Mouse (Mus musculus) kidney, postnatal 14 days (tissue): ENCODE measurements around the gene Nceh1.
A peak's percentile ranks its signal among the peaks of the same experiment; 100 is the strongest.

Experiments used
- DNase-seq: peaks from one replicate; pipeline ENCODE4 v3.0.0; 2022; ENCODE audit warnings: mixed read lengths

Gene Nceh1

DNA sequence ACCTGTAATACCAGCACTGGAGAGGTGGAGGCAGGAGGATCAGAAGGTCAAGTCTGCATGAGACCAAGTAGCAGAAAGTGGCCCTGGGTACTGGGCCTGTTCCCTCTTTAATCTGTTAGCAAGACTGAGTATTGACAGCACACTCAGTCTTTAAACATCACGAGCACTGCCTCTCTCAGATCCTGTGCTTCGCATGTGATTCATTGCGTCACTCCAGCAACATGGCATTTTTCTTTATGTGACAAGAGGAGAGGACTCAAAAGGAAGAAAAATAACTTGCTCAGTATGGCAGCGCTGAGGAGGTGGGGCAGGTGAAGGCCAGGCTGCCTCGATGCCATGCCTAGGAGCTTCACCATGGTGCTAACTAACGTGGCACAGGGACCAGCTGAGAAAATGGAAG lies 9.1 kb downstream of the Nceh1 start:
- no peak for DNase-seq

DNA sequence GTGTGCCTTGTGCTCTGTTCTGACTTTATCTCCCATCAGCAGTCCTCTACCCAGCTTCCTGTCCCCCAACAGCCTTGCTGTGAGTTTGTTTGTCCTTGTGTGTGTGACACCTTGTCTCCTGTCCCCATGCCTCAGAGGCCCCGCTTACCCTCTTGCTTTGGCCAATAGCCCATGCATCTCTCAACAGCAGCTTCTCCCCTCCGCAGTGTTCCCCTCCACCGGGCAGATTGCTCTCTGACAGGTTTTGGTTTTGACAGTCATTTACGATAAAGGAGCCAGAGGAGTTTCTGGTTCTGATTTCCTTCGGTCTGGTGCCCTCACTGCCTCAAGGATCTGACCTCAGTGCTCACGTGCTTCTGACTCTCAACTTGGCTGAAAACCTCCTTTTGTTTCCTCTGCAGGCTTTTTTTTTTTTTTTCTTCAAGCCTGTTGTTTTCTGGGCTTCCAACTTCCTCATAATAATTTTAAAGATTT lies 11.1 kb downstream of the Nceh1 start:
- peak; percentile 61 for DNase-seq

DNA sequence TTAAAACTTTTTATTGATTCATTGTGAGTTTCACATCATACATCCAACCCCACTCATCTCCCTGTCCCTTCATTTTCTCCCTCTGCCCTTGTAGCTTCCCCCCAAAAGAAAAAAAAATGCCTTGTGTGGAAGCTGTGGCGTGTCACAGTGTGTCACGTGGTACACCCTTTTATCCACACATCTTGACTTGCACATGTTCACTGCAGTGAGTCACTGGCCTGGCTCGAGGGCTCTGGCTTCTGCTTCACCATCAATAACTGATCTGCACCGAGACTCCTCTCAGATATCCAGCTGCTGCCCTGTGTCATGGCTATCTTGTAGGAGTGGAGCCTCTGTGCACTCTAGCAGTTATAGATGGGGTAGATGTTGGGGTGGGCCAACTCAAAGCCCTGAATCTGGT lies 12.4 kb downstream of the Nceh1 start:
- no peak for DNase-seq

DNA sequence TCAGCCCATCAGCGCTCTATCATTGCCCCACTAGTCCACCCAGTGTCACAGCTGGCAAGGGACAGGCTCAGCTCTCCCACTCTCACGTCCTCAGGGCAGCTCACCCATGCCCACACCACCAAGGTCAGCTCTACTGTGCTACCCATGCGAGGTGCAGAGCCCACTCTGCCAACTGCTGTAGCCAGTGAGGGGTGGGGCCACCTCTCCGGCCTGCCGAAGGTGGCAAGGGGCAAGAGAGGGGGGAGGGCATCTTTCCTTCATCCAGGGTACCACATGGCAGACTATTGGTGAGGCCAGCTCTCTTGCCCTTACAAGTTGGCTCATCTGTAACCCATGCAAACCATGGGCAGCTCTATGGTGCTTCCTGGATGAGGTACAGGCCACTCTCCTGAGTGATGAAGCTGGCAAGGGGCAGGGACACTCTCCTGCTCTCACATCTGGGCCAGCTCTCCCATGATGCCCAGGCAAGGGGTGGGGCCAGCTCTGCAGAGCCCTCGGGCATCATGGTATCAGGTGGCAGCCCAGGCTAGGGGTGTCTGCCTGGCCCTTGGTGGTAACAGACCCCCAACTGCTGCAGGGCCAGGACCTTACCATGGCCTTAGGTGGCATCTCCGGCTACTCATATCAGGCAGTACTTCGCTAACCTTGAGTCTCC lies 12.9 kb downstream of the Nceh1 start:
- DNase-seq, result no peak

DNA sequence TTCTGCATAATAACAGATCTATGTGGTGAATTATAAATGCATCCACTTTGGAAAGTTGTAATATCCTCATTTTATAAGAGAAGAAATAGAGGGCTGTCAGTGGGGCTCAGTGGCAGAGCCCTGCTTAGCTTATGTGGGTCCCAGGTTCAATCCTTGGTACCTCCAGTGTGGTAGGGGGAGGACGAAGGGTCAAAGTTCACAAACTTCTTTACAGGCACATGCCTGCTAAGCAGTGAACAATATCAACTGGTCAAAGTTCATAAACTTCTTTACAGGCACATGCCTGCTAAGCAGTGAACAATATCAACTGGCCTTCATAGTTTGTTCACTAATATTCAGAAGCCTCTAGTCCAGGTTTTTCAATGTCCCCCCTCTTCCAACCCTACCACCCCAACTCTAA lies 13.8 kb downstream of the Nceh1 start:
- peak; percentile 69 for DNase-seq

DNA sequence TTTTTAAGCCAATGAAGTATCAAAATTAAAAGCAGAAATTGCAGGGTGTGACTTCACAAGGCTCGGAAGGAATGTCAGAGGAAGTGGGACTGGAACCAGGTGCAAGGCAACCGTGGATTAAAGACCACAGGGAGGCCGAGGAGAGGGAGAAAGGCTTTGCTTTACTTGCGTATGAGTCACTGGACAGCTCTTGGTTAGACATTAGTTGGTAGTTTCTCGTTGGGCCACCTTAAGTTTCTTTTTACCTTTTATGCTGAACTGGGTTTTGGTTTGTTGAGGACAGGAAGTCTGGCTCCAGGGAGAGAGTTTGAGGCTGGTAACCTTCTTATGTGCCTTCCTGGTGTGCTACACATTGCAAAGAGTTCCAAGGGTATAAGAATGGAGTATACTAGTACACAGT lies 15.1 kb downstream of the Nceh1 start:
- no peak for DNase-seq

DNA sequence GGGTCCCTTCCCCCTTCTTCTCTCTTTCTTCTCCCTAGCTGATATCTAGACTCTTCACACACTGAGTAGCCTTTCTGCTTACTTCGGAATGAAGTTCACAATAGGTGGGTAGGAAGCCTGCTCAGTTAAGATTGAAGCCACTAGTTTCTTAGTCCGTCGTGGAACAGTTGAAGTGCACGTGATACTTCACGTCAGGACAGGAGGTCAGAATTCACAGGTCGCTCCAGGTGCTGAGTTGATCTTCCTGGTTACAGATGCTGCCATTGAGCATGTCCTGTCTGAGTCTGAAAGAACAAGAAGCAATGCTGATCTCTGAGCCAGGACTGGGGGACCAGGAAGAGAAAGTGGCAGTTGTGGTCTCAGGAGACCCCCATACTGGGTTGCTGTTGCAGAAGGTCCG lies 16.4 kb downstream of the Nceh1 start:
- peak; percentile 33 for DNase-seq

DNA sequence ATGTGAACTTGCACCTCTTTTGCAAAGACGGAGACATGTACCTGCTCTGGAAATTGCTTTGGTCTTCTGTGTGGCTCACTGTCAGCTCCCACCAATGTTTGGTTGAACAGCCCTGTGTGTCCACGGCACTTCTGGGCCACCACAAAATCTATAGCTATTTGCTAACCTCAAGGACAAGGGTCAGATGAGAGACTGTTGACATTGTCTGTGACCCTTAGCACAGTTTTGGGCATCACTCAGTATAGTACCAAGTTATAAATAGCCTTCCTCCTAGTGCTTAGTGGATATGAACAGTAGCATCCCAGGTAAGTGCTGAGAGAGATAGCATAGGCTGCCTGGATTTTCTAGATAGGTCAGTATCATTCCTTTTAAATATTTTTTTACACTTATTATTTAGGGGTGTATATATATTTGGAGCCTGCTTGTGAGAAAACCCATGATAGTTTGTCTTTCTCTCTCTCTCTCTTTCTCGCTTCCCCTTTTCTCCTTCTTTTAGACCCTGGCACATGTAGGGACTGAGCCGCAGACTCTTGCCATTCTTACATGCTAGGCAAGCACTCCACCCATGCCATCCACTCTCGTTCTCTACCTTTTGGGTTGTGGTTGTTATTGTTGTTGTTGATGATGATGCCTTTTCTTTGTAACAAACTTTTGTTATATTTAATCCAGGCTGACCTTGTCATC lies 19.1 kb downstream of the Nceh1 start:
- DNase-seq, result no peak

DNA sequence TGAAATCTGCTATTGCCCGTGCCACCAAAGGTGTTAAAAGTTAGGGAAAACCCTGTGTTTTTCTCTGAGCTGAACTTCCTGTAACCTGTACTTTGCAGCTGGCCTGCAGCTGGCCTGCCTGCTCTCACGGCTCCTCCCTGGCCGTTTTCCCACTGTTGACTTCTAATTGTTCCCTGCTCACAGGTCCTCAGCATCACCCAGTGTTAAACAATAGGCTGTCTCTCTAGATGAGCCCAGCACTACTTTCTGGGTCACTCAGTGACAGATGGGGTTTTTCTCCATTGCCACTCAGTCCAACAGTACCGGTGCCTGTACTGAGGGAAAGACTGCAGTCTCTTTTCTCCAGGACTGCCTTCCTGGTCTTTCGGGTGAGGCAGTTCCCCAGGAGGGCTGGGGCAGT lies 22.3 kb downstream of the Nceh1 start:
- peak; percentile 51 for DNase-seq

DNA sequence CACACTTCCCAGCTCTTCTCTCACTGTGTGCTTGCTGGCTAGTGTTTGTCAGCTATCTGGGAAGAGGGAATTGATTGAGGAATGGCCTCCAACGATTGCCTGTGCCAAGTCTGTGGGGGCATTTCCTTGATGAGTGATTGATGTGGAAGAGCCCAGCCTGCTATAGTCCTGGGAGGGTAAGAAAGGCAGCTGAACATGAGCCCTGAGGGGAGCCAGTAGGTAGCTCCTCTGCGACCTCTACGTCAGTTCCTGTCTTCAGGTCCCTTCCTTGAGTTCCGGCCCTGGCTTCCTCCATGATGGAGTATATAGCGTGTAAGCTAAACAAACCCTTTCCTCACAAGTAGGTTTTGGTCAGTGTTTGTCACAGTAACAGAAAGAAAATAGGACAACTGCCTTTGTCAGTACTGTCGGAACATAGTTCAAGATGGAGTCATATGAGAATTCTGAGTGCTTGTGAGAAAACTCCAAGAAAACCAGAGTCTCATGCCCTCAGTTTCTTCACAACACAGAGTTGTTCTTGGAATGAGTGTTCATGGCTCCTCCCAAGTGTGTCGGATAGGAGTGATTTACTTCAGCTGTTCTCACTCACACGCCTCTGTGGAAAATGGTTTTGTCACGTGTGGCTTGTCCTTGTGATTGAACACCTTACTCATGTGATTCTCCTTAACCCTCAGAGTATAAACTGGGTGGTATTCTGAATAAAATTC lies 22.9 kb downstream of the Nceh1 start:
- DNase-seq, result no peak

DNA sequence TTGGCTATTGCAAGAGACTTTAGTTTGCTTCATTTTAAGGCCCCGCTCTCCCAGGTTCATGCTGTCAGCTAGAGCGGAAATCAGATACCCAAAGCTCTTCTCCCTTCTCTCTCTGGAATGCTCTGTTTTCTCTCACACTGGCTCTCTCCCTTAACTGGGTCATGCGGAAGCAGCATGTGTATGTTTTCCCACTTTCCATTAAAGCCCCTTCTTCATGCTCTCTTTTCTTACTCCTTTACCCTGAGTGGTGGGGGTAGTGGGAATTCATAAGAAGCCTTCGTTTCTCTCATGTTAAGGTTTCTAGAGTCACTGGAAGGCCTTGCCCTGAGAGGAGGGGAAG lies 23.4 kb downstream of the Nceh1 start:
- DNase-seq, result no peak

DNA sequence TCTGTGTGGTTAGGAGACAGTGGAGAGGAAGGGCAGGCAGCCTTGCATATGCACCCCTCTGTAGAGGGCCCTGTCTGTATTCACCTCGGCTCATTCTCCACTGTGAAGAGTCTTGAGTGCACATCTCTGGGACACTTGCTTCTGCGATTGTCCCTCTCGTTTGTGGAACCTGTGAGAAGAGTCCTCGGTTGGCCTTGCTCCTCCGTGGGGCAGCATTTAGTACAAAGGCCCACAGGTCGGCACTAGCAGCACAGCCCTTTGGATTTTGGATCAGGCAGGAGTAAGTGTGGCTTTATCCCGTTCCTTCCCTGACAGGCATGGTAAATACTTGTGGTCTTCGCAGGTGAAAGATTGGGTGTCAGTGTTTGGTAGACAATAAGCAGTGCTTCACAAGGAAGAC lies 23.8 kb downstream of the Nceh1 start:
- no peak for DNase-seq

DNA sequence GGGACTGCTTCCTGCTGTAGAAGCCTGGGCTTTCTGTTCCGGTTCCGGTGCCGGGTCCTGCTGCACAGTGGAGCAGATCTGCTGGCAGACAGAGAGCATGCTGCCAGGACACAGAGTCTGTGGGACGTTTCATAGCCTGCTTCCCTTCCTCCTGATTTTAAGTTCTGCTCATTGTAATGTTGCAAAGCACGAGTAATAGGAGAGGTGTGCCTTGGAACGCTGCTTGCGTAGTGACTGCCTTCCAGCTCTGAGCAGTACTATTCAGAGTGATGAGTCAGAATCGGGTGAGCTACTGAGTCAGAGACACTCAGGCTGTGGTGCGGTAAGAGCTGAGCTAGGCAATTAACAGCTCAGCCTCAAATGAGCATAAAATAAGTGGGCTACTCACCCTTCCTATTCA lies 26.9 kb downstream of the Nceh1 start:
- DNase-seq, result no peak

DNA sequence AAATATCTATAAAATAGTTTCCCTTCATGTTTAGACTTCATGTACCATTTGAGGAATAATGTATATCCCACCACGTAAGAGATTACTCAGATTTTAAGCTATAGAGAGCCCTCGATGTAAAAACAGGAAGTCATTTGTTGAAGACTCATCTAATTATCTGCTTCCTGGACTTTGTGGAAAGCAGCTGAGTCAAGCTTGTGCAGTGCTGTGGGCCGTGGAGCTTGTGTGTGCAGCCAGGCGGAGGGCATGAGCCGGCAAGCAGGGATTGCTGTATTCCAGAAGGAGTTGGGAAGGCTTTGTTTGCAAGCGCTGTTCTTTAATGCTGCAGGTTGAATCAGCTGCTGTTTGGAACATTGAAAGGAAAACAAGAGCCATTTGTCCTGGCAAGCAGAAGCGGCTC lies 27.5 kb downstream of the Nceh1 start:
- no peak for DNase-seq

DNA sequence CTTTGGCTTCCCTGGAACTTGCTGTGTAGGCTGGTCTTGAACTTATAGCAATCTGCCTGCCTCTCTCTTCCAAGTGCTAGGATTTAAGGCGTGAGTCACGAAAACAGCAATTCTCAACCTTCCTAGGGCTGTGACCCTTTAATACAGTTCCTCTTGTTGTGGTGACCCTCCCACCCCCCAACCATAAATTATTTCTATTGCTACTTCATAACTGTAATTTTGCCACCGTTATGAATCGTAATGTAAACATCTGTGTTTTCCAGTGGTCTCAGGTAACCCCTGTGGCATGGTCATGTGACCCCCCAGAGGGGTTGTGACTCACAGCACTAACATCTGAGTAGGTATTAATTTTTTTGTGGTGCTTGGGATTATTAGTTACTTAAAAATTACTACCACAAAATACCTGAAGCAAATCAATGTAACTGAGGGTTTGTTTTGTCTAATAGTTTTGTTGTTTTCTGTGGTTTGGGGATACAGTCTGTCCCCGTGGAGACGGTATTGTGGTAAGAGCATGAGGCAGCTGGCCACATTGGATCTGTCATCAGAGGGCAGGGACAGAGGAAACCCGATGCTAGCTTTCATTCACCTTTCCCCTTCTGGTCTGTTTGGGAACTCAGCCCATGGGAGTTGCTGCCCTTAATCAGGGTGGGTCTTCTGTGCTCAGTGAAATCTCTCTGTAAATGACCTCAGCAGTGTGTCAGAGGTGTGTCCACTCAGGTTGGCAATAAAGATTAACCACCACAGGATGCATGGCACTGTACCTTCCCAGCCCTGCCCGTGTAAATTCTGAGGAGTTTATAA lies 31.5 kb downstream of the Nceh1 start:
- DNase-seq, result no peak

DNA sequence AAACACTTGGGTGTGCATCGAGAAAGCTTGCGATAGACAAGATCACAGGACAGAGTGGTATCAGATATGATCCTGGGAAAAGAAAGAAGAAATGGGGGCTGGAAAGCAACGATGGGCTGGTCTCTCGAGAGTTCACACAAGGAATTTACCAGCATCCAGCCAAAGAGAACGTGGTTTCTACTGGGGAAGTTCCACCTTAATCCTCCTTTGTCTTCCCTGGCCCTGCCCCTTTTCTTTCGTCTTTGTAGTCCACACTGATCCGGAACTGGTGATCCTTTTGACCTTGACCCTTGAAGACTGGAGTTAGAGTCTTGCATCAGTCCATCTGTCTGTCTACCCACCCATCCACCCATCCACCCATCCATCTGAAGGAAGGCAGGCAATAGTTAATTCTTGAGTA lies 34.6 kb downstream of the Nceh1 start:
- DNase-seq, result no peak

DNA sequence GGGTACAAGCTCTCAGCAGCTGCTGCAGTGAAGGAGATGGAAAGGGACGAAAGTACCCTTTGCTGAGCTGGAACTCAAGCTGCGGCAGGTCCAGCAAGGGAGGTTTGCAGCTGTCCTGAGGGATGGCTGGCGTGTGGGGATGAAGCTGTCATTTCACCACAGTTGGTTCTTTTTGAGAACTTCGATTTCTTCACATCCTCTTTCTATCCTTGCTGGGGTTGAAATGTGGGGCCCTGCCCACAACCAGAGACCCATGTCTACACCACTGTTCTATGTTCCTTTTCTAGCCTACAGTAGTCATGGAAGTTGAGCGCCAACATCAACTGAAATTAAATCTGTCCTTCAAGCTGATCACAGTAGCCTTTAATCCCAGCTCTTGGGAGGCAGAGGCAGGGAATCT lies 35.8 kb downstream of the Nceh1 start:
- DNase-seq, result no peak

DNA sequence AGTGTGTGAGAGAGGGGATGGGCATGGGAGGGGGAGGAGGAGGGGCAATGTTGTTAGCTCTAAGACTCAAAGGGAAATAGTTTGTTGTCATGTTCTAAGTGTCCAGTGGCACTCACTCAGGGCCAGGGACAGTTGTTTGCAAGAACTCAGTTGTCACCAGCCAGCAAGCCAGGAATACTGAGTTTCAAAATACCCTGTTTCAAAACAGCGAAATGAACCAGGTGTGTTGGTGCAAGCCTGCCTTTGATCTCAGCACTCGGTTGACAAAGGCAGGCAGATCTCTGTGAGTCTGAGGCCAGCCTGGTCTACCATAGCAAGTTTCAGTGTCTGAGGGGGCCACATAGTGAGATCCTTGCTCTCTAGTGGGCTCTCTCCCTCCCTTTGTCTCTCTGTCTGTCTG lies 39.3 kb downstream of the Nceh1 start:
- DNase-seq, result no peak

DNA sequence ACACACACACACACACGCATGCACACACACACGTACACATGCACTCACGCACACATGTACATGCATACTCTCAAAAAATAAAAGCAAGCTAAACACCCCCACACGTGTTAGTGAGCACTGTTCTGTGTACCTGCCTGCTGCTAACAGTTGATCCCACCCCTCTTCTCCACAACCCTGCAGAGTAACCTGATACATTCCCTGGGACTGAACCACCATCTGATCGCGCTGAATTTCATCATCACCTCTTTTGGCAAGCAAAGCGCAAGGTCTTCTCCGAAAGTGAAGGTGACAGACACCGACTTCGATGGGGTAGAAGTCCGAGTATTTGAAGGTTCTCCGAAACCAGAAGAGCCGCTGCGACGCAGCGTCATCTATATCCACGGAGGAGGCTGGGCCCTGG lies 39.7 kb downstream of the Nceh1 start:
- DNase-seq, result no peak

DNA sequence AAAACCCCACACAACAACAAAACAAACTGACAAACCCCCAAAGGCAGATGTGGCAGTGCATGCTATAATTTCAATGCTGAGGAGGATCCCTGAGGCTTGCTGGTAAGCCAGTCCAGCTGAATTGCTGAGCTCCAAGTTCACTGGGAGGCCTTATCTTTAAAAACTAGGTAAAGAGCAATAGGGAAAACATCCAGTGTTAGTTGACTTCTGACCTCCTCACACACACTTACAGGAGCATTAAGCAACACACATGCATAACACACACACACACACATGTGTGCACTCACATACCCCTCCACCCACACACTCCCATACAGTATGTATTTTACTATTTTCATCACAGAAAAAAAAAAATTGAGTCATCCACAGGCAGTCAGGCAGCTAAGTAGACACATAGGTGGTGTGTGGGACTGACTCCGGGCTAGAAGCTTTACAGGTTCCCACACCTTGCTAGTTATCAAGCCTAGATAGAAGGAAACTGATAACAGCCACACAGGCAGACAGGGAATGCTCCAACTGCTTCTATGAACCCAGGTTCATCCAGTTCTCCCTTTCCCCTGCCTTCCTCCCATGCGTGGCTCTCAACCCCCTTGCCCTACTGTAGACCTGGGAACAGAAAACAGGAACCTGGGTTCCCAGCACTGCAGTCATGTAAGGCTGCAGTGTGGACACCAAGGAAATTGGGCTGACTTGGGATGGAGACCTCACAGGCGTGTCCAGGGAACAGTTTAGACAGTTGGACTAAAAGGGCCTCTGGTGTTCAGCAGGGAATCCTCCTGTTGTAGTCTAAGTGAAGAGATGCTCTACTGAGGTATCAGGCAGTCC lies 45.1 kb downstream of the Nceh1 start:
- no peak for DNase-seq

DNA sequence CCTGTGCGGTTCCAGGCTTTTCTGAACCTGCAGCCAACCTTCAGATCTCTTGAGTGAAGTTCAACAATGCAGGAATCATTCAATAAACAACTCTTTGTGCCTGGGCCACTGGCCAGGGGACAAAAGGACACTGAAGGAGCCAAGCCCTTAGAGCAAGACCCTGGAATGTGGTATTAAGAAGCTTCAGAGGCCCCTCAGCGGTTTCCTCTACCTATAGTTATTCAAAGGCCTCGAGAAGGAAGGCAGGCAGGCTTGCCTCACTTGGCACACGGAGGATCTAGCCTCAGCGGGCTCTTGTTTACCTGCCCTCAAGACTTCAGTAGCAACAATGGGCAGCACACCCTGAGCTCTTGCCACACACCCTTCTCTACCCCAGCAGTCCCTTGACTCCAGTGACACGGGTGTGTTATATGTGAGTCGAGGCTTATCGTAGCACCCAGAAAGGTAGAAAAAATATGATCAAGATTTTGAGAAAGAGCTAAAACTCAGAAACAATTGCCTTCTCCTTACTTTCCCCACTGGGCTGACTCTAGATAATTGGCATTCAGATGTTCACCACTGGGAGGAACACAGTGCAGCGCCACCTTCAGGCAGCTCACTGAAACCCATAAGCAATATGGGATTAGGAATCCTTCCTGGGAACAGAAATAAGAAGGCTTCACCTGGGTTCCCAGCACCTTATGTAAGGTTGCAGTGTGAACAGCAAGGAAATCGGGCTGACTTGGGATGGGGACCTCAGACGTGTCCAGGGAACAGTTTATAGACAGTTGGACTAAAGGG lies 46.0 kb downstream of the Nceh1 start:
- peak; percentile 30 for DNase-seq

DNA sequence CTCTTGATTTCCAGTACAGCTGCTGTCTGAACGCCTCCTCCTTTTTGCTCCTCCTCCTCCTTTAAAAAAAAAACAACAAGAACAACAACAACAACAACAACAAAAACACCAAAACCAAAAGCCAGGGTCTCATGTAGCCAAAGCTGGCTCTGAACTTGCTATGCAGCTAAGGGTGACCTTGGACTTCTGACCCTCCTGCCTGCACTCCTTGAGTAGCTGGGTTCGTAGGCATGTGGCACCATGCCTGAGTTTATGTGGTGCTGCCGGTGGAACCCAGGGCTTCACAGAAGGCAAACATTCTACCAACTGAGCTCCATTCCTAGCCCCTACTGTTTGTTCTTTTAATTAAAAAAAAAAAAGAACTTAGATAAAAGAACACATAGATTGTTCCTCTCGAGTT lies 50.6 kb downstream of the Nceh1 start:
- DNase-seq, result no peak
